Mouse (Mus musculus): Measurements from ENCODE around the gene Zdhhc1. TPM values are rescaled to one million over a fixed set of nuclear protein-coding genes. Genes with fewer than 3 reads are reported as not detected.

Zdhhc1 gene
- polyA plus RNA-seq, 1 experiment from 2014 or later: 39.0 TPM

GRCm38 (mm10) chr8:105488082-105488481 is 8.6 kb downstream of the Zdhhc1 start:
- Histone ChIP-seq H3K36me3 (ENCODE audit: control insufficient read depth, insufficient read depth, low read length) (no peaks in the 10 kb centered on the region), H3K4me3 (ENCODE audit: low read length) (no peak overlapping the region), H3K4me1 (ENCODE audit: control insufficient read depth, insufficient read depth, low read depth, low read length) (no peaks in the 10 kb centered on the region), H3K9me3 (ENCODE audit: control insufficient read depth, low read length) (no peaks in the 10 kb centered on the region), H3K27me3 (replicated peaks; ENCODE audit: control insufficient read depth, insufficient read depth, low read length) (no peaks in the 10 kb centered on the region), H3K4me2 (ENCODE audit: low read length) (no peak overlapping the region), H3K27ac (ENCODE audit: low read depth, low read length) (no peak overlapping the region), H3K9ac (ENCODE audit: low read depth, low read length) (no peak overlapping the region)
- 79% methylated on average over 3 of the region's 3 CpGs for WGBS
- ATAC-seq: no peak

GRCm38 (mm10) chr8:105484392-105484791 is 12.3 kb downstream of the Zdhhc1 start:
- WGBS: 9% methylated on average over 2 of the region's 2 CpGs
- no peak for ATAC-seq

GRCm38 (mm10) chr8:105484030-105484368 is 12.7 kb downstream of the Zdhhc1 start:
- Histone ChIP-seq H3K4me3 (ENCODE audit: low read length) (no peak overlapping the region), H3K4me2 (ENCODE audit: low read length) (no peak overlapping the region), H3K9me3 (ENCODE audit: control insufficient read depth, low read length) (no peaks in the 10 kb centered on the region), H3K27me3 (replicated peaks; ENCODE audit: control insufficient read depth, insufficient read depth, low read length) (no peaks in the 10 kb centered on the region), H3K4me1 (ENCODE audit: control insufficient read depth, insufficient read depth, low read depth, low read length) (no peaks in the 10 kb centered on the region), H3K36me3 (ENCODE audit: control insufficient read depth, insufficient read depth, low read length) (no peaks in the 10 kb centered on the region), H3K27ac (ENCODE audit: low read depth, low read length) (no peak overlapping the region), H3K9ac (ENCODE audit: low read depth, low read length) (no peak overlapping the region)
- ATAC-seq: no peak
- 45% methylated on average over 3 of the region's 3 CpGs for WGBS

More at GRCm38 (mm10) chr8:105484392-105484791, 12.3 kb downstream of the Zdhhc1 start:
- Histone ChIP-seq H3K36me3 (ENCODE audit: control insufficient read depth, insufficient read depth, low read length) (no peaks in the 10 kb centered on the region), H3K27me3 (replicated peaks; ENCODE audit: control insufficient read depth, insufficient read depth, low read length) (no peaks in the 10 kb centered on the region), H3K4me1 (ENCODE audit: control insufficient read depth, insufficient read depth, low read depth, low read length) (no peaks in the 10 kb centered on the region), H3K9me3 (ENCODE audit: control insufficient read depth, low read length) (no peaks in the 10 kb centered on the region), H3K4me2 (ENCODE audit: low read length) (no peak overlapping the region), H3K9ac (ENCODE audit: low read depth, low read length) (no peak overlapping the region), H3K4me3 (ENCODE audit: low read length) (no peak overlapping the region), H3K27ac (ENCODE audit: low read depth, low read length) (no peak overlapping the region)

- Histone ChIP-seq H3K27me3 (replicated peaks; ENCODE audit: control insufficient read depth, insufficient read depth, low read length) (no peaks in the 10 kb centered on the region), H3K4me1 (ENCODE audit: control insufficient read depth, insufficient read depth, low read depth, low read length) (no peaks in the 10 kb centered on the region), H3K4me3 (ENCODE audit: low read length) (no peak overlapping the region), H3K36me3 (ENCODE audit: control insufficient read depth, insufficient read depth, low read length) (no peaks in the 10 kb centered on the region), H3K9me3 (ENCODE audit: control insufficient read depth, low read length) (no peaks in the 10 kb centered on the region), H3K9ac (ENCODE audit: low read depth, low read length) (no peak overlapping the region), H3K27ac (ENCODE audit: low read depth, low read length) (no peak overlapping the region), H3K4me2 (ENCODE audit: low read length) (no peak overlapping the region)
- ATAC-seq: peak; percentile 56; the same call in 1 of the 2 replicates
- 37% methylated on average over 14 of the region's 14 CpGs for WGBS
Observed at GRCm38 (mm10) chr8:105483212-105484029, 13.3 kb downstream of the Zdhhc1 start.

GRCm38 (mm10) chr8:105482123-105482522 is 14.6 kb downstream of the Zdhhc1 start:
- H3K27ac ChIP-seq (ENCODE audit: low read depth, low read length): no peak overlapping the region
- no peaks in the 10 kb centered on the region for H3K36me3 ChIP-seq (ENCODE audit: control insufficient read depth, insufficient read depth, low read length)
- no peak overlapping the region for H3K9ac ChIP-seq (ENCODE audit: low read depth, low read length)
- no peak overlapping the region for H3K4me2 ChIP-seq (ENCODE audit: low read length)
- no peaks in the 10 kb centered on the region for H3K9me3 ChIP-seq (ENCODE audit: control insufficient read depth, low read length)
- no peaks in the 10 kb centered on the region; the same call in 1 of the 2 replicates for H3K4me1 ChIP-seq (ENCODE audit: control insufficient read depth, insufficient read depth, low read depth, low read length)
- no peaks in the 10 kb centered on the region for H3K27me3 ChIP-seq (replicated peaks; ENCODE audit: control insufficient read depth, insufficient read depth, low read length)
- H3K4me3 ChIP-seq (ENCODE audit: low read length): no peak overlapping the region
- ATAC-seq: no peak
- WGBS: 87% methylated on average over 8 of the region's 8 CpGs

- no peak for ATAC-seq
- H3K4me2 ChIP-seq (ENCODE audit: low read length): no peak overlapping the region
- H3K9me3 ChIP-seq (ENCODE audit: control insufficient read depth, low read length): no peaks in the 10 kb centered on the region
- no peak overlapping the region for H3K9ac ChIP-seq (ENCODE audit: low read depth, low read length)
- H3K36me3 ChIP-seq (ENCODE audit: control insufficient read depth, insufficient read depth, low read length): no peaks in the 10 kb centered on the region
- H3K27me3 ChIP-seq (replicated peaks; ENCODE audit: control insufficient read depth, insufficient read depth, low read length): no peaks in the 10 kb centered on the region
- H3K4me1 ChIP-seq (ENCODE audit: control insufficient read depth, insufficient read depth, low read depth, low read length): no peaks in the 10 kb centered on the region; the same call in 1 of the 2 replicates
- no peak overlapping the region for H3K4me3 ChIP-seq (ENCODE audit: low read length)
- 67% methylated on average over 6 of the region's 6 CpGs for WGBS
- H3K27ac ChIP-seq (ENCODE audit: low read depth, low read length): no peak overlapping the region
Observed at GRCm38 (mm10) chr8:105481453-105481852, 15.2 kb downstream of the Zdhhc1 start.

- Histone ChIP-seq H3K9me3 (ENCODE audit: control insufficient read depth, low read length) (no peaks in the 10 kb centered on the region), H3K36me3 (ENCODE audit: control insufficient read depth, insufficient read depth, low read length) (no peaks in the 10 kb centered on the region), H3K4me1 (ENCODE audit: control insufficient read depth, insufficient read depth, low read depth, low read length) (no peaks in the 10 kb centered on the region; the same call in 1 of the 2 replicates), H3K4me3 (ENCODE audit: low read length) (no peak overlapping the region), H3K9ac (ENCODE audit: low read depth, low read length) (no peak overlapping the region), H3K27ac (ENCODE audit: low read depth, low read length) (no peak overlapping the region), H3K27me3 (replicated peaks; ENCODE audit: control insufficient read depth, insufficient read depth, low read length) (no peaks in the 10 kb centered on the region), H3K4me2 (ENCODE audit: low read length) (no peak overlapping the region)
- 39% methylated on average over 2 of the region's 2 CpGs for WGBS
- no peak for ATAC-seq
Observed at GRCm38 (mm10) chr8:105481013-105481412, 15.7 kb downstream of the Zdhhc1 start.

GRCm38 (mm10) chr8:105477792-105478191 is 18.9 kb downstream of the Zdhhc1 start:
- H3K36me3 ChIP-seq (ENCODE audit: control insufficient read depth, insufficient read depth, low read length): no peaks in the 10 kb centered on the region
- no peak for ATAC-seq
- H3K4me2 ChIP-seq (ENCODE audit: low read length): no peak overlapping the region
- no peak overlapping the region for H3K27ac ChIP-seq (ENCODE audit: low read depth, low read length)
- no peaks in the 10 kb centered on the region for H3K9me3 ChIP-seq (ENCODE audit: control insufficient read depth, low read length)
- H3K9ac ChIP-seq (ENCODE audit: low read depth, low read length): no peak overlapping the region
- WGBS: 90% methylated on average over 3 of the region's 3 CpGs
- H3K4me1 ChIP-seq (ENCODE audit: control insufficient read depth, insufficient read depth, low read depth, low read length): peaks cover 15% of the 10 kb centered on the region
- H3K27me3 ChIP-seq (replicated peaks; ENCODE audit: control insufficient read depth, insufficient read depth, low read length): no peaks in the 10 kb centered on the region; the same call in 1 of the 2 replicates
- H3K4me3 ChIP-seq (ENCODE audit: low read length): no peak overlapping the region

GRCm38 (mm10) chr8:105476628-105477413 is 19.9 kb downstream of the Zdhhc1 start:
- H3K36me3 ChIP-seq (ENCODE audit: control insufficient read depth, insufficient read depth, low read length): no peaks in the 10 kb centered on the region
- no peak overlapping the region for H3K4me2 ChIP-seq (ENCODE audit: low read length)
- WGBS: 45% methylated on average over 25 of the region's 25 CpGs
- H3K27ac ChIP-seq (ENCODE audit: low read depth, low read length): no peak overlapping the region
- ATAC-seq: no peak
- H3K4me3 ChIP-seq (ENCODE audit: low read length): no peak overlapping the region
- no peaks in the 10 kb centered on the region for H3K9me3 ChIP-seq (ENCODE audit: control insufficient read depth, low read length)
- H3K27me3 ChIP-seq (replicated peaks; ENCODE audit: control insufficient read depth, insufficient read depth, low read length): no peaks in the 10 kb centered on the region; the same call in 1 of the 2 replicates
- peaks cover 18% of the 10 kb centered on the region for H3K4me1 ChIP-seq (ENCODE audit: control insufficient read depth, insufficient read depth, low read depth, low read length)
- no peak overlapping the region for H3K9ac ChIP-seq (ENCODE audit: low read depth, low read length)

Data from hindbrain, embryonic 16.5 days (tissue).